Mouse (Mus musculus): ENCODE measurements around the gene Mbip. TPM values are rescaled to one million over a fixed set of nuclear protein-coding genes. Genes with fewer than 3 reads are reported as not detected.
A peak's percentile ranks its signal among the peaks of the same experiment; 100 is the strongest.

Gene Mbip
- polyA plus RNA-seq, 1 experiment from 2014 or later, result 43.7 TPM

DNA sequence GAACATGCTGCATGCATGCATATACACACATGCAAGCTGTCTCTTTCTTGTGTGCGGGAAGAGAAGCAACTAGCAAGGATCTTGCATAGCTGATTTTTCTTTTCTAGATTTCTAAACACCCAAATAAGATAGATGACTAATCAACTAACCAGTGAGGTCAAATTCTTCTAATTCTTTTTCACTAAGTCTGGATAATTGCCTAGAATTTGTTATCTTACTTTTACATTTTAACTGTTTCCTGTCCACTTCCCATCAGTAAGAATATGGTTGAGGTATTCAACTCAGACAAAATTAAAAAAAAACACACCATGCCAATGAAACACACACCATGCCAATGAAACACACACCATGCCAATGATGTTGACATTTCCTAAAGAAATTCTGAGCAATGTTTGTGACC lies 46.8 kb downstream of the Mbip start:
- Histone ChIP-seq H3K9ac (ENCODE audit: low read length) (no peak overlapping the region), H3K4me2 (ENCODE audit: low read depth, severe bottlenecking) (no peak overlapping the region), H3K4me1 (ENCODE audit: control insufficient read depth, insufficient read depth, low read length) (peaks cover 11% of the 10 kb centered on the region; the same call in 1 of the 2 replicates), H3K27ac (replicated peaks; ENCODE audit: low read depth, low read length) (no peak overlapping the region), H3K9me3 (ENCODE audit: control insufficient read depth, low read length) (no peaks in the 10 kb centered on the region), H3K36me3 (ENCODE audit: control insufficient read depth, insufficient read depth, low read length) (no peaks in the 10 kb centered on the region), H3K27me3 (ENCODE audit: control insufficient read depth, insufficient read depth, low read length) (no peaks in the 10 kb centered on the region), H3K4me3 (ENCODE audit: low read depth, low read length) (no peak overlapping the region)
- DNase-seq (ENCODE audit: low spot score) (no peak), ATAC-seq (ENCODE audit: insufficient number of reproducible peaks, low FRiP score, low TSS enrichment, low read depth) (no peak)
- WGBS, result 38% methylated on average over 1 of the region's 1 CpGs

DNA sequence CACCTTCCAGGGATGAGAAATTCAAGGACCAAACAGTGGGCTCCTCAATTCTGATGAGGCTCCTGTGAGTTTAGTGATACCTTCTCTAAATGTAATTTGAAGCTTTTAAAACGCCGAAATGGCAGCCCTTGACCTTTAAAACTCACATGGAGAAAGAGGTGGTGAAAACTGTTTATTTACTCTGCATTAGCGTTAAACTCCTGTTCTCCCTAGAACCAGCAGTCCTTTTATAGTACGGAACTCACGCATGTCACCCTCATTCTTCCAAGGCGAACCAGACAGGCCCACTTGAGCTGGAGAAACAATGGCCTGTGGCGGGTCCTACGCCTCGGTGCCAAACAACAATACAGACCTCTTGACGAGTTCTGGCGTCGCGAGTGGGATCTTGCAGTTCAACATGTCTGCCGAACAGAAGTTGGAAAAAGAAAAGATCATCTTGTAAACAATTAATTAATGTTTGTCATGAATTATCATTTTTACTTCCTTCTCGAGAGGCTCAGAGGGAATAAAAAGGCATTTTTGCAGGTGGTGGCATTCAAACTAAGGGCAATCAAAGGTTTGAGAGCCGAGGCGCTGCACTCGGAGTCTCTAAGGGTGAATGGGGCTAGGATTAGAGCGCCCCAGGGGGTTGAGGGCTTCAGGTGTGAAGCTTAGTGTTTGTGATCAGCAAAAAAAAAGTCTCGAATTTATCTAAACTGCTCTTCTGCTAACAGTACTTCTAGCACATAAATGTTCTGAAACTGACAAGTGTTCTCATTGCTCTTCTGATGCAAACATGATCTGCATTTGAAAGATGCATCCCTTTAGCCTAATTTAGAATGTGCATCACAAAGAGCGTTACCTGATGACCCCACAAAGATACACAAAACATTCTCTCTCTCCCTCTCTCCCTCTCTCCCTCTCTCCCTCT lies 47.5 kb downstream of the Mbip start:
- no peaks in the 10 kb centered on the region for H3K9me3 ChIP-seq (ENCODE audit: control insufficient read depth, low read length)
- DNase-seq (ENCODE audit: low spot score) (no peak), ATAC-seq (ENCODE audit: insufficient number of reproducible peaks, low FRiP score, low TSS enrichment, low read depth) (no peak)
- H3K4me2 ChIP-seq (ENCODE audit: low read depth, severe bottlenecking), result 0 out of 2 replicates have a peak overlapping the region, but pooled peaks have one; percentile 10
- WGBS, result 15% methylated on average over 21 of the region's 21 CpGs
- no peak overlapping the region for H3K27ac ChIP-seq (replicated peaks; ENCODE audit: low read depth, low read length)
- no peaks in the 10 kb centered on the region for H3K36me3 ChIP-seq (ENCODE audit: control insufficient read depth, insufficient read depth, low read length)
- H3K4me1 ChIP-seq (ENCODE audit: control insufficient read depth, insufficient read depth, low read length), result peaks cover 11% of the 10 kb centered on the region; the same call in 1 of the 2 replicates
- H3K27me3 ChIP-seq (ENCODE audit: control insufficient read depth, insufficient read depth, low read length), result no peaks in the 10 kb centered on the region
- H3K9ac ChIP-seq (ENCODE audit: low read length), result no peak overlapping the region
- H3K4me3 ChIP-seq (ENCODE audit: low read depth, low read length), result no peak overlapping the region

DNA sequence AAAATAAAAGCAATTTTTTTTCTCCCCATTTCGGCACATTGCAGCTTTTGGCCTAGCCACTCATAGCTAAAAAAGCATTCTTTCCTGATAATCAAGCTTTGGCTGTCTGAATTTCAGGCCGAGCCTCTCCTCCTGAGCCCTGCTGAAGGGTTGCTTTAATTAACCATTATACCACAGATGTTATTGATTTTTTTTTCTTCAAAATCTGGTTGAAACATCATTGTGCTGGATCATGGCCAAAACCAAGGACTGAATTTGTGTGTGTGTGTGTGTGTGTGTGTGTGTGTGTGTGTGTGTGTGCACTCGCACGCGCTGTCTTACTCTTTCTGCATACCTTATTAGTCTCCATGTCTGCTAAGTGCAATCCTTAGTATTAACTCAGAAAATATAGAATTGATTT lies 48.6 kb downstream of the Mbip start:
- Histone ChIP-seq H3K9ac (ENCODE audit: low read length) (no peak overlapping the region), H3K4me3 (ENCODE audit: low read depth, low read length) (no peak overlapping the region), H3K27me3 (ENCODE audit: control insufficient read depth, insufficient read depth, low read length) (no peaks in the 10 kb centered on the region), H3K9me3 (ENCODE audit: control insufficient read depth, low read length) (no peaks in the 10 kb centered on the region), H3K4me2 (ENCODE audit: low read depth, severe bottlenecking) (no peak overlapping the region), H3K27ac (replicated peaks; ENCODE audit: low read depth, low read length) (no peak overlapping the region), H3K4me1 (ENCODE audit: control insufficient read depth, insufficient read depth, low read length) (0 out of 2 replicates have a peak, but pooled peaks cover 7% of the 10 kb centered on the region), H3K36me3 (ENCODE audit: control insufficient read depth, insufficient read depth, low read length) (no peaks in the 10 kb centered on the region)
- no peak for ATAC-seq (ENCODE audit: insufficient number of reproducible peaks, low FRiP score, low TSS enrichment, low read depth)
- WGBS, result 57% methylated on average over 5 of the region's 5 CpGs
- no peak for DNase-seq (ENCODE audit: low spot score)

DNA sequence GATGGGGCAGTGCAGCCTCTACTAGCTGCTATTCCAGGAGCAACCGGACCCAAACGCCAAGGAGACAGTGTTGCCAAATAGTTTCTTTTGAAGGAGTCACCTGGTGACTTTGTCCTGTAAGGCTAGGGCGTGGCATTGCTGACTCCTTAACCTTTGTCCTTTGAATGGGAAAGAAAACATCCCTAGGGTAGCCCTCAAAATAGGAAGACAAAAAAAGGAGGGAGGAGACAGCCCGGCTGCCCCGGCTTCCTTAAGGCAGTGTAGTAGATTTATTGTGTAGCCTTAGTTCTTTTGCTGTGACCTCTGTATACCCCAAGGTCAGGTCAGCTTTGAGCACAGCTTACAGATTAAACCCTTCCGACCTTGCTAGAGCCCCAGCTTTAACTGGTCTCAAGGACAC lies 49.2 kb downstream of the Mbip start:
- ATAC-seq (ENCODE audit: insufficient number of reproducible peaks, low FRiP score, low TSS enrichment, low read depth), result no peak
- H3K9ac ChIP-seq (ENCODE audit: low read length), result no peak overlapping the region
- no peak for DNase-seq (ENCODE audit: low spot score)
- H3K4me1 ChIP-seq (ENCODE audit: control insufficient read depth, insufficient read depth, low read length), result 0 out of 2 replicates have a peak, but pooled peaks cover 4% of the 10 kb centered on the region
- H3K4me2 ChIP-seq (ENCODE audit: low read depth, severe bottlenecking), result no peak overlapping the region
- H3K4me3 ChIP-seq (ENCODE audit: low read depth, low read length), result no peak overlapping the region
- 27% methylated on average over 6 of the region's 6 CpGs for WGBS
- H3K27me3 ChIP-seq (ENCODE audit: control insufficient read depth, insufficient read depth, low read length), result no peaks in the 10 kb centered on the region
- no peak overlapping the region for H3K27ac ChIP-seq (replicated peaks; ENCODE audit: low read depth, low read length)
- no peaks in the 10 kb centered on the region for H3K9me3 ChIP-seq (ENCODE audit: control insufficient read depth, low read length)
- no peaks in the 10 kb centered on the region for H3K36me3 ChIP-seq (ENCODE audit: control insufficient read depth, insufficient read depth, low read length)

DNA sequence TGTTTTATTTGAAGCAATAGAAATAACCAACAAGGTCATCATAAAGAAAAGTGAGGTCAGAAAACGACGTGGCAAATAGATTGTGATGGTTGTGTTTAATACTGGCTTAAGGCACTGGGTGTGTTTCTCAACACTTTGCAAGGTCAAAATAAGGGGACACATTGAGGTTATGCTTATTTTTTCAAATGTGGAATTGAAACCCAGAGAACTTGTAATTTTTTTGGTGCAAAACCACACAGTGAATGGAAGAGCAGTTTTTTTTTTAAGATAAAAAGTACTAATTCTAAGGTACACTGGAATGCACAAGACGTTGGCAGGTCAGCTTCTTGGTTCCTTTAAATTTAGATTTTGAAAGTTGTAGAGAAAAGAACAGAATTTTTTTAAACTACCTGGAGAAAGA lies 50.5 kb downstream of the Mbip start:
- Histone ChIP-seq H3K4me3 (ENCODE audit: low read depth, low read length) (no peak overlapping the region), H3K27me3 (ENCODE audit: control insufficient read depth, insufficient read depth, low read length) (no peaks in the 10 kb centered on the region), H3K27ac (replicated peaks; ENCODE audit: low read depth, low read length) (no peak overlapping the region), H3K4me2 (ENCODE audit: low read depth, severe bottlenecking) (no peak overlapping the region), H3K9me3 (ENCODE audit: control insufficient read depth, low read length) (no peaks in the 10 kb centered on the region), H3K36me3 (ENCODE audit: control insufficient read depth, insufficient read depth, low read length) (no peaks in the 10 kb centered on the region), H3K9ac (ENCODE audit: low read length) (no peak overlapping the region), H3K4me1 (ENCODE audit: control insufficient read depth, insufficient read depth, low read length) (0 out of 2 replicates have a peak, but pooled peaks cover 2% of the 10 kb centered on the region)
- DNase-seq (ENCODE audit: low spot score) (no peak), ATAC-seq (ENCODE audit: insufficient number of reproducible peaks, low FRiP score, low TSS enrichment, low read depth) (no peak)
- 65% methylated on average over 3 of the region's 3 CpGs for WGBS

DNA sequence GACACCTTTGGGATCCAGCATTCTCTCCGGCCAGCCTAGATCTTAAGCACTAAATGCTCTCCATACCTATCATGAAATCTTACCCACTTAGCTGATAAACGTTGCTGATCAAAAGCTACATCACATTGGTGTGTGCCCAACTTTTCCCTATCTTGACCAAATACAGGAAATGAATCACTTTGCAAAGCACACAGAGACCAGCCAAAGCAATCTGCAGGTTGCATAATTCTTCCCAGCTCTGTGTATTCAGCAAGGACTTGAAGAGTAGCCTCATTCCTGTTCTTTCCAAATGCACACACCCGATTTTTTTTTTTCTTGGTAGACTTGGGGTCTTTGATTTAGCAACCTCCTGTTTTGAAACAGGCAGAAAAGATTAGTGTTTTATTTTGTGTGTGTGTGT lies 57.1 kb downstream of the Mbip start:
- no peaks in the 10 kb centered on the region for H3K4me1 ChIP-seq (ENCODE audit: control insufficient read depth, insufficient read depth, low read length)
- no peak overlapping the region for H3K27ac ChIP-seq (replicated peaks; ENCODE audit: low read depth, low read length)
- no peaks in the 10 kb centered on the region for H3K36me3 ChIP-seq (ENCODE audit: control insufficient read depth, insufficient read depth, low read length)
- H3K4me3 ChIP-seq (ENCODE audit: low read depth, low read length), result no peak overlapping the region
- no peaks in the 10 kb centered on the region for H3K9me3 ChIP-seq (ENCODE audit: control insufficient read depth, low read length)
- no peak overlapping the region for H3K9ac ChIP-seq (ENCODE audit: low read length)
- WGBS, result 84% methylated on average over 3 of the region's 3 CpGs
- ATAC-seq (ENCODE audit: insufficient number of reproducible peaks, low FRiP score, low TSS enrichment, low read depth) (no peak), DNase-seq (ENCODE audit: low spot score) (no peak)
- no peaks in the 10 kb centered on the region for H3K27me3 ChIP-seq (ENCODE audit: control insufficient read depth, insufficient read depth, low read length)
- no peak overlapping the region; the same call in 1 of the 2 replicates for H3K4me2 ChIP-seq (ENCODE audit: low read depth, severe bottlenecking)

DNA sequence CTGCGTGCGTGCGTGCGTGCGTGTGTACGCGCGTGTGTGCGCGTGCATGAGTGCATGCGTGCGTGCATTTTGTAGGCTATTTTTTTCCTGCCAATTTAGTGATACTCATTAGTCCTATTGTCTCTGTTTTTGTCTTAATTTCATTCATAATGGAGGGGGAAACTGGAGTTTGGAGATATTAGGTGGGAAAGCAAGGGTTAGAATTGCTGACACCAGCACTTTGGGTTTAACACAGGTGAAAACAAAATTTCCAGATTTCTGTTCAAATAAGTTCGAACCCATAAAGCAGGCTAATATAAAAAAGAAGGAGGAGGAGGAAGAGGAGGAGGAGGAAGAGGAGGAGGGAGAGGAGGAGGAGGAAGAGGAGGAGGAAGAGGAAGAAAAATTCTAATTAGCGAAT lies 58.9 kb downstream of the Mbip start:
- Histone ChIP-seq H3K27me3 (ENCODE audit: control insufficient read depth, insufficient read depth, low read length) (no peaks in the 10 kb centered on the region), H3K27ac (replicated peaks; ENCODE audit: low read depth, low read length) (no peak overlapping the region), H3K4me2 (ENCODE audit: low read depth, severe bottlenecking) (no peak overlapping the region), H3K36me3 (ENCODE audit: control insufficient read depth, insufficient read depth, low read length) (no peaks in the 10 kb centered on the region), H3K4me3 (ENCODE audit: low read depth, low read length) (no peak overlapping the region), H3K9me3 (ENCODE audit: control insufficient read depth, low read length) (no peaks in the 10 kb centered on the region), H3K4me1 (ENCODE audit: control insufficient read depth, insufficient read depth, low read length) (no peaks in the 10 kb centered on the region), H3K9ac (ENCODE audit: low read length) (no peak overlapping the region)
- ATAC-seq (ENCODE audit: insufficient number of reproducible peaks, low FRiP score, low TSS enrichment, low read depth) (no peak), DNase-seq (ENCODE audit: low spot score) (no peak)
- WGBS, result 97% methylated on average over 14 of the region's 14 CpGs

DNA sequence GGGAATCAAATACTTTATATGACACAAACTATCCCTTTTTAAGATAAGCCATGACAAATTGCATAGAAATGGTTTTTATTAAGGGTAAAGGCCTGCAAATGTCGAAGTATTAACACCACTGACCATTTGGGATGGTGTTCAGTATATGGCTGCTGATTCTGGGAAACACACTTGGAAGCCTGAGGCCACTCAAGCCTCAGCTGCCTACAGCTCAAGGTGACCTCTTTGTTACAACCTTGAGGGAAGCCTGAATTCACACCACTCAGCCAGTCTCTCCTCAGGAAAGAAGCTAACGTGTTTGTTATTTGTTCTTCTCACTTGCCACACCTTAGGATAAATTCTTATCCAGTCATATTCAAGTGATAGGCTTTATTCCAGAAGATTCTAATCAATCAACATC lies 61.5 kb downstream of the Mbip start:
- no peak for ATAC-seq (ENCODE audit: insufficient number of reproducible peaks, low FRiP score, low TSS enrichment, low read depth)
- Histone ChIP-seq H3K27me3 (ENCODE audit: control insufficient read depth, insufficient read depth, low read length) (no peaks in the 10 kb centered on the region), H3K4me2 (ENCODE audit: low read depth, severe bottlenecking) (no peak overlapping the region), H3K9me3 (ENCODE audit: control insufficient read depth, low read length) (no peaks in the 10 kb centered on the region), H3K4me3 (ENCODE audit: low read depth, low read length) (no peak overlapping the region), H3K4me1 (ENCODE audit: control insufficient read depth, insufficient read depth, low read length) (no peaks in the 10 kb centered on the region), H3K27ac (replicated peaks; ENCODE audit: low read depth, low read length) (no peak overlapping the region), H3K9ac (ENCODE audit: low read length) (no peak overlapping the region), H3K36me3 (ENCODE audit: control insufficient read depth, insufficient read depth, low read length) (no peaks in the 10 kb centered on the region)
- 74% methylated on average over 2 of the region's 2 CpGs for WGBS
- DNase-seq (ENCODE audit: low spot score), result no peak

All from limb, embryonic 11.5 days (tissue).